Mouse (Mus musculus) thymus, postnatal 0 days (tissue): ENCODE measurements around the gene Gpr55. TPM values are rescaled to one million over a fixed set of nuclear protein-coding genes. Genes with fewer than 3 reads are reported as not detected.

ENCODE experiments used
- polyA plus RNA-seq: library from polyadenylated mRNA; unstranded; fragments of >200 nt; fragmentation: Nextera tagmentation; extraction: Ambion mirVana; gene quantifications from 2 replicates; pipeline ENCODE4 v1.2.1, GENCODE M21; 2015

Gene Gpr55
- polyA plus RNA-seq, 1 experiment from 2014 or later = 0.39 TPM

Other genes with a start within 250 kb of the Gpr55 start
- 18.0 and 20.3 TPM in 2 replicates for gene A630001G21Rik, start 182.4 kb downstream of the Gpr55 start, polyA plus RNA-seq
- 41.1 and 49.2 TPM in 2 replicates for gene Cab39, start 167.6 kb downstream of the Gpr55 start, polyA plus RNA-seq
- 178 and 184 TPM in 2 replicates for gene Itm2c, start 66.7 kb downstream of the Gpr55 start, polyA plus RNA-seq
- 2.6 and 3.1 TPM in 2 replicates for gene 4933407L21Rik, start 32.5 kb downstream of the Gpr55 start, polyA plus RNA-seq
- gene Spata3, start 55.8 kb upstream of the Gpr55 start, polyA plus RNA-seq = not detected in 2 replicates
- 0.14 and 0.15 TPM in 2 replicates for gene 2810459M11Rik, start 84.9 kb upstream of the Gpr55 start, polyA plus RNA-seq
- 125 and 128 TPM in 2 replicates for gene Psmd1, start 103.4 kb upstream of the Gpr55 start, polyA plus RNA-seq
- 0.13 and 0.19 TPM in 2 replicates for gene Htr2b, start 151.0 kb upstream of the Gpr55 start, polyA plus RNA-seq
- 0.34 and 0.45 TPM in 2 replicates for gene Gm21972, start 172.6 kb upstream of the Gpr55 start, polyA plus RNA-seq
- gene Armc9, start 193.8 kb upstream of the Gpr55 start, polyA plus RNA-seq = 9.7 and 10.3 TPM in 2 replicates